Mouse (Mus musculus) embryo, embryonic 11.5 days (tissue): ENCODE measurements around the gene Zfp740.
A peak's percentile ranks its signal among the peaks of the same experiment; 100 is the strongest.
"Not testable (repeated sequence)": the region's sequence is repeated elsewhere in the genome, so short reads cannot be mapped to it uniquely, and the experiment has no call there.

Experiments
- DNase-seq: peaks from one replicate; pipeline ENCODE4 v3.0.0-alpha.2; 2012; ENCODE audit warnings: low read depth, low spot score

Zfp740 gene

GRCm38 (mm10) chr15:102202971-102203834 is at the start of gene Zfp740:
Gene Zfp740 (plus strand): TSS chr15:102203249.
- DNase-seq, result peak; percentile 93

DNA sequence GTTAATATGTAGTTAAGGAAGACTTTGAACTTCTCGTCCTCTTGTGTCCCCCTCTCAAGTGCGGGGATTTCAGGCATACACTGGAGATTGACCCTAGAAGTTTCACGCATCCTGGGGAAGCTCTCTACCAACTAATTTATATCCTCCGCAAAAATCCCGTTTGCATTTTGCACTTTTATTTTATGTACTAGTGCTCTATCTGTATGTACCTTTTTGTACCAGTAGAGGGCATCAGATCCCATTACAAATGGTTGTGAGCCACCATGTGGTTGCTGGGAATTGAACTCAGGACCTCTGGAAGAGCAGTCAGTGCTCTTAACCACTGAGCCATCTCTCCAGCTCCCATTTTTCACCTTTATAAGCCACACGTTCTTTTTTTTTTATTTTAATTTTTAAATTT is 48.0 kb upstream of the Zfp740 start:
- DNase-seq, result not testable (repeated sequence)

- no peak for DNase-seq
These were observed 46.2 kb upstream of the Zfp740 start for GRCm38 (mm10) chr15:102156836-102157235.

DNA sequence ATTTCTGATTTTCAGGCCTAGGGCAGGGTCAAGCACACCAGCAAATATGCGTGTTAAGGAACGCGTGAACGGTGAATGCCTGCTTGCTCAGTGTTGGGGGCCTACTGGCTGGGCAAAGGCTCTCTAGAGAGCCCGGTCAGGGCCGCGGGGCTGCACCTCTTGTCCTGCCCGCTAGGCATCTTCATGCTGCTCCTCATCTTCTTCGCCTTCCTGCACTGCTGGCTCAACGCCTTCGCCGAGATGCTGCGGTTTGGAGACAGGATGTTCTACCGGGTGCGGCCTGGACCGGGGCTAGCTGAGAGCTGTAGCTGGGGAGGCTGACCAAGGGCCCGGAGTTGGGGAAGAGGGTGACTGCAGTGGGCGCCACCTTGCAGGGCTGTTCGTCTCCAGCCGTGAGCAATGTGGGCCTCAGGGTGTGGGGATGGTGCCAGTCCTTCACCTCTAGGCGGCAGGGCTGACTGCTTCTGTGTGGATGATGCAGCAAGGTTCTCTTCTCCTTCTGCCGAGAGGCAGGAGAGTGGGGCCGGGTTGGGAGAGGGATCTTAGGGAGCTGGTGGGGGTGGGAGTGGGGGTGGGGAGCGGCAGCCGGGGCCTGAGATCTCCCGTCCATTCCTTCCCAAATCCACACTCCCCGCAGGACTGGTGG is 42.5 kb upstream of the Zfp740 start:
- no peak for DNase-seq

DNA sequence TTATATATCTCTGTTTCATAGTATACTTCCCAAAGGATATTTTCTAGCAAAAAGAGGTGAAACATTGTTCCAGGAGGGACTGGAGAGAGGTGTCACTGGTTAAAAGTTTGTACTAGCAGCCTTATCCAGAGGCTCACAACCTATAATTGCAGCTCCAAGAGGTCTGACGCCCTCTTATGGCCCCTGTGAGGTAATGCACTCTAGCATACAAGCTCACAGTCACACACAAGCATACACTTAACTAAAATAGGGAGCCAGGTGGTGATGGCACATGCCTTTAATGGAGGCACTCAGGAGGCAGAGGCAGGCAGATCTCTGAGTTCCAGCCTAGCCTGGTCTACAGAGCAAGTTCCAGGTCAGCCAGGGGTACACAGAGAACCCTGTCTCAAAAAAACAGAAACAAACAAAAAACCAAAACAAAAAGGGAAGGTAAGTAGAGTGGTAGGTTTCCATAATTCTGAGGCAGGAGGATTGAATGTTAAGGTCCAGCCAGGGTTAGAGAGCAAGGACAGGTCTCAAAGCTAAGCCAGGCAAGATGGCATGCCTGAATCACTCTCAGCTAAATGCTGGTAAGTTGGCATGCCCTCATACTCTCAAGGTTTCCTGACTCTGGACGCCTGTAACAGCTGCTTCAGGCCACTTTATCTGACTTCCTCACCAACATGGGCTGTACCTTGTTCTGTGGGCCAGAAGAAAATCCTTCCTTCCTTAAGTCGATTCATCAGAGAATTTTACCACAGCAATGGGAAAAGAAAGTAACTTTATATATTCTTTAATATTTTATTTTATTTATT is 39.0 kb upstream of the Zfp740 start:
- no peak for DNase-seq

DNA sequence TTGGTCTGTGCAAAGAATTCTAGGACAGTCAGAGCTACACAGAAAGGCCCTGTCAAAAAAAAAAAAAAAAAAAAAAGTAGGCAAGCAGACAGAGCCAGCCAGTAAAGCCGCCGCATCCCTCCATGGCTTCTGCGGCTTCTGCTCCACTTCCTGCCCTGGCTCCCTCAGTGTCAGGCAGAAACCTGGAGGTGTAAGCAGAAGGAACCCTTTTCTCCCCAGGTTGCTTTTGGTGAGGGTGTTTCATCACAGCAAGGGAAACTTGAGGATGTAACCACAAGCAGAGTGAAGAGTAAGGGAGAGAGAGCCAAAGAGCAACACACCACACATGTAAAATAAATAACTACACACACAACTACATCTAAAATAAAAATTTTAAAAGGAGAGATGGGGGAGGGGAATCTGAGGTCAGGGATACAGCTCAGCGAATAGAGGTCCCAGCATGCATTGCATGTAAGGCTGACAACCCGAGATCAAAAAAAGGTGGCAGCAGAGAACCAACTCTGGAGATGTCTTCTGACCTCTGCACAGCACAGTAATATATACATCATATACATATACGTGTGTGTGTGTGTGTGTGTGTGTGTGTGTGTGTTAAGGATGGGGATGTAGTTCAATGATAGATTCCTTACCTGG is 37.5 kb upstream of the Zfp740 start:
- DNase-seq, result no peak

DNA sequence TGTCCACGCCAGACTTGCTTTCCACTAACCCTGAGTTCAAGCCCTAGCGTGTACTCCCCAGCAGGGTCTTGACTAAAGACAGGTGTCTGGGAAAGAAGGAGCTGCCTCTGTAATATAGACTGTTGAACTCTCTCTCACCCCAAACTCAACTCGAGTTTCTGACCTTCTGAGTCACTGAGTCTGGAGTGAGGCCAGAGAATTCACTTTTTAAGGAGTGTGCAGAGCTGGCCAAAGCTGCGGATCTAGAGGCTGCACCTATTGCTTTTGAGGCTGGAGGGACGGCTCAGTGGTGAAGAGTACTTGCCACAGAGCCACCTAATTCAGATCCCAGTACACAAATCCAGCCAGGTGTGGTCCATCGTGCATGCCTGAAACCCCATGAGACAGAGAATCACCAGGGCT is 35.4 kb upstream of the Zfp740 start:
- no peak for DNase-seq

- DNase-seq, result no peak
These were observed 34.0 kb upstream of the Zfp740 start for GRCm38 (mm10) chr15:102169064-102169463.

- no peak for DNase-seq
These were observed 29.5 kb upstream of the Zfp740 start for GRCm38 (mm10) chr15:102173581-102173980.

GRCm38 (mm10) chr15:102175736-102176319 is 27.2 kb upstream of the Zfp740 start:
- DNase-seq, result no peak

DNA sequence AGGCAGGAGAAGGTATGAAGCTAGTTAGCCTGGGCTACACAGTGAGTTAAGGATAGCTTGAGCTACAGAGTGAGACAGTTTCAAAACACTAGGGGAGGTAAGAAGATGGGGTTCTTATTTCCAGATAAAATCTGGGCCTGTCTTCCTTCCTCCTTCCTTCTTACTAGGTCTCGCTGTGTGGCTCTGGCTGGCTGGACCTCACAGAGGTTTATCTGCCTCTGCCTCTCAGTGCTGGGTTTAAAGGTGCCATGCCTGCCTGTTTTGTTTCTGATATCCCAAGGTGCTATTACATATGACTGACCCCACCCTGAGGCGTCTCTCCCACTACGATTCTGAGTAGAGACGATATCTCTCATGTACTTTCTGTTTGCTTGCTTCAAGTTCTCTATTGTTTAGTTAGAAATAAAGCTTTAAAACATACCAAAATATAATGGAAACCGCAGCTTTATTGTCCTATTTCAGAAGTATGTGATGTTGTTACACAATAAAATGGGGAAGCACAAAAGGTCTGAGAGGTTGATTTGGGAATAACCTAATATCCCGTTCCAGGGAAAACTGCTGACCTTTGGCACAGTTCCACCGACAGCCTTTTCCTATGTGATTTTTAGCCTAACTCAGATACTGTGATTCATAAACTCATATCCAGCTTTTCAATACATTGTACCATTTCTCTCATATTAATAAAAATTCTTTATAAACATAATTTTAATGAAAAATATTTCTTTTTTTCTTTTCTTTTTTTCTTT is 26.3 kb upstream of the Zfp740 start:
- no peak for DNase-seq

DNA sequence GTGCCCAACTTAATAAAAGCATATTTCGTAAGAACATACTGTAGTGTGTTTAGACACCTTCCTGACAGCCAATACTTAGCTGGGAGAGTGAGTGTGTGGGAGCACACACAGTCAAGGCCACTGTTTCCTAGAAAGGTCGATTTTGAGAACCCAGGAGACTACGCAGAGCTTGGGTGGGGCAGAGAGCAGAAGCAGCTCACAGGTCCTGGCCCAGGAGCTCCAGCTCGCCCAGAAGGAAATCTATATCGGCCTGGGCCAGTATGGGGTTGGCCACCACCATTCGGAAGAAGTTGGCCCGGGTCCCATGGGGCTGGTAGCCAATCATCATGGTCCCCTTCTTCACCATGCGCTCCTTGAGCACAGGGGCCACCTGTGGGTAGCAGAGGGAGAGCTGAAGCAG is 25.6 kb upstream of the Zfp740 start:
- no peak for DNase-seq

DNA sequence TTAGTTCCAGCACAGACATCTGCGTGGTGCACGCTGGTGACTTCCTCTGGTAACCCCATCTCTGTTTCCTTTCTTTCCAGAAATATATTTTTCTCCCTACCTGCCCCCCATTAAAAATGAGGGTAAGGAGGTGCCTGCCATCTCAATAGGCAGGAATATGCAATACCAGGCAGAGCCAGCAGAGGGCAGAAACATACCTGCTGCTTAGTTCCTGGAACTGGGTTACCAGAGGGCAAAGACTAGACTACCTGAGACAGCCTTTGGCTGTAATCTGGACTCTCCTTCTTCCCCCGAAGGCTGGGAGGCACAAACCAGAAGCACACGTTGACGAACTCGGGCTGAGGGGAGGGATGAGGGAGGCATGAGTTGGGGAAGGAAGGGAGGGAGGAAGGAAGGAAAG is 24.8 kb upstream of the Zfp740 start:
- DNase-seq, result peak; percentile 42

DNA sequence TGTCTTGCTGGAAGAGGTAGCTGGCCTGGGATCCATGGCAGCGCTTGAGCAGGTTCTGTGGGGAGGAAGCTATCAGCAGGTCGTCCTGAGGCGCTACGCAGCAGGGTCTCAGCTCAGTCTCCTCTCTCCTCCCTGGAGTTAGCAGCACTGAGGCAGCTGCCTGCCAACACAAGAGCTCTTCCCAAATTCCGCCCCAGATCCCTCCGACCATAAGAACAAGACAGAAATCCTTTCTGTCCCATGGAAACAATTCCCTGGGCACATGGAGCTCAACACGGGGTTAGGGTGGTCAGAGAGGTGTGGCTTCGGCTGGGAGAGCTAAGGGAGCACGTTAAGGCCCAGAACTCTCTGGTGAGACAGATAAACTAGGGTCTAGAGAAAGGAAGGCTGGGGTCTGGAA is 23.9 kb upstream of the Zfp740 start:
- DNase-seq, result no peak

DNA sequence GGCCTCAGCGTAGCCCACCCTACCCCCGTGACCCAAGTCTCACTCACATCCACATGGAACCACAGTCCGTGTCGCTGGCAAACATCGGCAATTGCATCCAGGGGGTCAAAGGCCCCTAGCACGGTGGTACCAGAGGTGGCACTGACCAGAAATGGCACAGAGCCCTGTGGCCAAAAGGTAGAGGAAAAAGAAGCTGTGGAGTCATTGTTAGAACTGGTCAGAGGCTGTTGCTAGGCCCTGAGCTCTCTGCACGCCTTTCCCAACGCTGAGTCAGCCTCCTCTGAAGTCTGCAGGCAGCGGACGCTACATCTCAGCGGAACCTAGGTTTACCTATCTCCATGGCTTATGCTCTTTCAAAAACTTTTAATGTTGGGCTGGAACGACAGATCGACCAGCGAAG is 23.1 kb upstream of the Zfp740 start:
- DNase-seq, result no peak

- no peak for DNase-seq
These were observed 20.0 kb upstream of the Zfp740 start for GRCm38 (mm10) chr15:102183076-102183475.

GRCm38 (mm10) chr15:102186239-102186638 is 16.8 kb upstream of the Zfp740 start:
- no peak for DNase-seq

DNA sequence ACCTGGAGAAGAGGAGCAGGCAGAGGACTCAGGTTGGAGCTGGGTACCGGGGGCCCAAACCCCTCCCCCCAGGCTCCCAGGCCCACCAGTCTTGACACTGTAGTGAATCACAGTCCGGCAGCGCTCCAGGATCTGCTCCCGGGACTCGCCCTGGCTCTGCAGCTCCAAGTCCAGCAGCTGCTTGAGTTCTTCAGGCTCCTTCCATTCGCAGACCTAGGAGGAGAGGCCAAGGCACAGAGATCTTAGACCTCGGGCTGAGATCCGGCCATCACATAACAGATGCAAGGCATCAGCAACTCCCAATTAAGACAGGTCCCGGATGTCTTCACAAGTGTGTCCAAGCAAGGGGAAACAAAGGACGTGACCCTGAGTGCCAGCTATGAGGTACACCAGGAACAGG is 15.0 kb upstream of the Zfp740 start:
- DNase-seq, result no peak

- no peak for DNase-seq
These were observed 14.2 kb upstream of the Zfp740 start for GRCm38 (mm10) chr15:102188883-102189282.

DNA sequence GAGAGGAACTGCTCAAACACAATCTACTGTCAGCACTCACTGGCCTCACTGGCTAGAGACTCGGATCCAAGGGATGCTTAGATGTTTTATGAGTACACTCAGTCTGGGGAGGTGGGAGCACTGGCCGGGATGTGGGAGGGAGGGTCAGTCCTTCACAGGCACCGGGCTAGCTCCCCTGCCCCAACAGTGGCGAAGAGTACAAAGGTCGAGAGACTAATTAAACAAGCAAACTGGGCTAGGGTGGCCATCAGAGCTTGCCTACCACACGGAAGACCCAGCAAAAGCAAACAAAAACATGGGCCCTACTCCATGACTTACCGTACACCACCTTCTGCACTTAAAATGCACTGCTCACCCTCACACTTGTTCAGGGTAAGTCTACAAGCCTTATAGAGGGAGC is 11.3 kb upstream of the Zfp740 start:
- no peak for DNase-seq
